Mouse (Mus musculus): ENCODE measurements around the gene Serinc4. TPM values are rescaled to one million over a fixed set of nuclear protein-coding genes. Genes with fewer than 3 reads are reported as not detected.

Serinc4 gene
- polyA plus RNA-seq, 1 experiment from 2014 or later: 2.2 TPM

DNA sequence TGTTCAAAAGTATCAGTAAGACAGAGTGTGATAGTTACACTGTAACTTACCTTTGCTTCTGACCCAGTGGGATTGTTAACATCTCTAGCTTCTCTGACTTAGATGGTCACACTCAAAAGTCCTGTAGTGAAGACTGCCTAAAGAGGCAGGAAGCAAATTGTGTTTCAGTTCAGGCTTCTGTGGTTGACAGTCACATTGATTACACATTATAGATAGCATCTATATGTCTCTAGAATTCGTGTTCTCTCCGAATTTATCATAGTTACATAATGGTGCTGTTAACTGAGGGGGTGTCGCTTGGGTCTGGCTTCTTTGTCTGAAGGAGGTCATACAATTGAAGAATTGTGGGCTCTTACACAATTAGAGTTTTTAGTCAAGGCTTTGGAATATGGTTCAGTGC lies 41.5 kb downstream of the Serinc4 start:
- ATAC-seq (replicated peaks): no peak
- H3K27me3 ChIP-seq (replicated peaks): no peaks in the 10 kb centered on the region
- H3K9ac ChIP-seq: peak overlapping the region; percentile 90; the same call in 1 of the 2 replicates
- WGBS: 58% methylated on average over 3 of the region's 3 CpGs
- peak overlapping the region; percentile 66 for H3K4me2 ChIP-seq
- no peak overlapping the region for H3K27ac ChIP-seq
- H3K4me1 ChIP-seq: peaks cover 31% of the 10 kb centered on the region
- no peaks in the 10 kb centered on the region; the same call in 1 of the 2 replicates for H3K36me3 ChIP-seq (replicated peaks)
- H3K9me3 ChIP-seq: no peaks in the 10 kb centered on the region
- H3K4me3 ChIP-seq: peak overlapping the region; percentile 90

DNA sequence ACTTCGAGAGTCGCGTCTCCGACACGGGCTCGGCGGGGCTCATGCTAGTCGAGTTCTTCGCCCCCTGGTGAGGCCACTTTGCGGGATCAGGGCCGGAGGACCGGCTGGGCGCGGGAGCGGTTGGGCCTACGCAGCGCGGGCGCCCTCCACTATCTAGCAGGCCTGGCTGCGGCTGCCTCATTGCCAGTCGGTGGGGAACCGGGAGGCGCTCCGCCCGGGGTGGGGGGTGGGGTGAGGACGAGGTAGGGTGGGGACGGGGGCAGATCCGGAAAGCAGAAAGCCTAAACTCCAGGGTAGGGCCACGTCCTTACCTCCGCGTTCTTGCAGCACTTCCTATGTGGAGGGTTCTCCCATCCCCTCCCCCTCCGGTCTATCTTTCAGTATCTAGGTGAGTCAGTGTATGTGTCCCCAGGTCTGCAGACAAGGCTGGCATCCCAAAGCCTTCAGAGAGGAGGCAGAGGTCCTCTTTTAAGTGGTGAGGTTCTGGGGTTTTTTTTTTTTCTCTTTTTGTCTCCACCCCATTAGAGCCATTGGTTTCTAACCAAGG lies 42.4 kb downstream of the Serinc4 start:
- H3K4me3 ChIP-seq: peak overlapping the region; percentile 90
- H3K27ac ChIP-seq: peak overlapping the region; percentile 95
- H3K36me3 ChIP-seq (replicated peaks): no peaks in the 10 kb centered on the region; the same call in 1 of the 2 replicates
- peaks cover 31% of the 10 kb centered on the region for H3K4me1 ChIP-seq
- peak overlapping the region; percentile 90 for H3K9ac ChIP-seq
- H3K4me2 ChIP-seq: peak overlapping the region; percentile 66
- peak; percentile 64 for ATAC-seq (replicated peaks)
- whole genome bisulfite sequencing: 0% methylated on average over 32 of the region's 32 CpGs
- no peaks in the 10 kb centered on the region for H3K9me3 ChIP-seq
- no peaks in the 10 kb centered on the region for H3K27me3 ChIP-seq (replicated peaks)

DNA sequence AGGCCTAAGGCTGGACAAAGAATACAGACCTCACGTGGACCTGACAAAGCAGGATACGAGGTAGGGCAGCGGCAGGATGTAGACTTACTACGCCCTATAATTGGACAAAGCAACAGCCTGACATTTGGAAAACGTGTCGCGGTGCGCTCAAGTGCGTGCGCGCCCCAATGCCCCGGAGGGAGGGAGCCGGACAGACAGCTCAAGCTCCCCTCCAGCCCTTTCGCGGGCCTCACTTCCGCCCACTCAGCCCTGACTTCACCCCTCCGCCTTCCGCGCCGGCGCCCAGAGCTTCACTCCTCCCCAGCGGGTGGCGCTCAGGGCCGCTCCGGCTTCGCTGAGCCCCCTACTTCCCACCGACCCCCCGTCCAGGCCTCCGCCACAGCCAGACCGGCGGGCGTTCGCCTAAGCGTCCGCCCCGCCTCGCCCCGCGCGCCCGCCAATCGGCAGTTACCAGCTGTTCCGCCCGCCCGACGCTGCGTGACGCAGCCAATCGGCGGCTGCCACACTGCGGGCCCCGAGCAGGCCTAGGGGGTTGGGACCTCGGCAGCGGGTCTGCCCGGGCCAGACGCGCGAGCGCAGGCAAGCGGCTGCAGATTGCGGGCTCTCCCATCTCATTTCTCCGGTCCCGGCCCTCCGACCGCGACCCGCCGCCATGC lies 43.1 kb downstream of the Serinc4 start, which contains the start of the genes Pdia3 and Catsper2:
Gene Pdia3 (plus strand): TSS at position 389 of the 656 bp plus-strand sequence.
Gene Catsper2 (minus strand): TSS at position 406 of the 656 bp plus-strand sequence.
- H3K9ac ChIP-seq: peak within 1 kb of the TSS; percentile 90
- WGBS: under 1% methylated on average over 65 of the region's 68 CpGs
- H3K4me3 ChIP-seq: peak within 1 kb of the TSS; percentile 90
- H3K27me3 ChIP-seq (replicated peaks): no peaks in the 10 kb centered on the region
- H3K27ac ChIP-seq: peak within 1 kb of the TSS; percentile 95
- H3K4me2 ChIP-seq: peak within 1 kb of the TSS; percentile 66
- no peaks in the 10 kb centered on the region; the same call in 1 of the 2 replicates for H3K36me3 ChIP-seq (replicated peaks)
- H3K4me1 ChIP-seq: peaks cover 31% of the 10 kb centered on the region
- ATAC-seq (replicated peaks): peak; percentile 99
- H3K9me3 ChIP-seq: no peaks in the 10 kb centered on the region

DNA sequence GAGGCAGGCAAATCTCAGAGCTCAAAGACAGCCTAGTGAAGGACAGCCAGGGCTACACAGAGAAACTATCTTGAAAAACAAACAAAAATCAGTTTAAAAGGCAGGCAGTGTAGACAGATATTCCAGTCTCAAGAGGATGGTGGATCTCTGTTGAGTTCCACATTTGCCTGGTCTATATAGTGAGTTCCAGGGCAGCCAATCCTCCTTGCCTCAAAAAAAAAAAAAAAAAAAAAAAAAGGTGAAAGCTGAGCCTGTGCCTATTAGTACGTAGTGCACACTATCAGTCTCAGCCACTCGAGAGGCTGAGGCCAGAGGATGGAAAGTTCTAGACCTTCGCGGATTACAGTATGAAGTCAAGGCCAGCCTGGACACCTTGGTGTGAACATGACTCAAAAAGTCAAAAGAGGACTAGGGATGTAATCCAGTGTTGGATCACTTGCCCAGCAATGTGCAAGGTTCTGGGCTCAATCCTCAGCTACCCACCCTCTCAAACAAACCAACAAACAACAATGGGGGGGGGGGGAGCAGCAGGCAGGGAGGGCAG lies 43.7 kb downstream of the Serinc4 start:
- Histone ChIP-seq H3K27me3 (replicated peaks) (no peaks in the 10 kb centered on the region), H3K9ac (peak overlapping the region; percentile 59), H3K4me2 (peak overlapping the region; percentile 62), H3K4me1 (peaks cover 31% of the 10 kb centered on the region), H3K9me3 (no peaks in the 10 kb centered on the region), H3K36me3 (replicated peaks) (no peaks in the 10 kb centered on the region), H3K27ac (peak overlapping the region; percentile 95), H3K4me3 (peak overlapping the region; percentile 90)
- ATAC-seq (replicated peaks): peak; percentile 37
- WGBS: 20% methylated on average over 4 of the region's 4 CpGs

DNA sequence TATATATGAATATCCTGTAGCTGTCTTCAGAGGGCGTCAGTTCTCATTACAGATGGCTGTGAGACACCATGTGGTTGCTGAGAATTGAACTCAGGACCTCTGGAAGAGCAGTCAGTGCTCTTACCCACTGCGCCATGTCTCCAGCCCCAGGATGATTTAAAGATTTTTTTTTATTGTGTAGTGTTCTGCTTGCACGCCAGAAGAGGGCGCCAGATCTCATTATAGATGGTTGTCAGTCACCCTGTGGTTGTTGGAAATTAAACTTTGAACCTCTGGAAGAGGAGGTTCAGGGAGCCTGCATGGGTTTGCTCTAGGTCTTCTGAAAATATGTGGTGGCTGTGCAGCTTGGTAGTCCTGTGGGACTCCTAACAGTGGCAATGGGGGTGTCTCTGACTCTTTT lies 48.4 kb downstream of the Serinc4 start:
- ATAC-seq (replicated peaks): no peak
- H3K9ac ChIP-seq: no peak overlapping the region
- H3K27me3 ChIP-seq (replicated peaks): no peaks in the 10 kb centered on the region
- H3K4me1 ChIP-seq: peaks cover 9% of the 10 kb centered on the region
- no peaks in the 10 kb centered on the region for H3K9me3 ChIP-seq
- H3K4me2 ChIP-seq: no peak overlapping the region
- 35% methylated on average over 4 of the region's 4 CpGs for WGBS
- H3K27ac ChIP-seq: no peak overlapping the region
- H3K4me3 ChIP-seq: no peak overlapping the region
- no peaks in the 10 kb centered on the region for H3K36me3 ChIP-seq (replicated peaks)

DNA sequence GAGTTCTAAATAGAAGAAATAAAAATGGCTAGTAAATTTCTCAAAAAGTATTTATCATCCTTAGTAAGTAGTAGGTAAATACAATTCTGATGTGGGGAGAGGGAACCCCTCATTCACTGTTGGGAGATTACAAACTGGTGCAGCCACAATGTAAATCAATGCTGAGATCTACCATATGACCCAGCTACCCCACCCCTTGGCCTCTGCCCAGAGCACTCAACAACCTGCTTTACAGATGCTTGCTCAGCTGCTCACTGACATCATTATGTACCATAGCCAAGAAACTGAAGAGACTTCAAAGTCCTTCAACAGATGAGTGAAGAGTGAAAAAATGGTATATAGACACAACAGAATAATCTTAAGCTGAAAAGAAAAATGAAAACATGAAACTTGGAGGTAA lies 53.3 kb downstream of the Serinc4 start:
- no peaks in the 10 kb centered on the region for H3K4me1 ChIP-seq
- no peaks in the 10 kb centered on the region for H3K36me3 ChIP-seq (replicated peaks)
- no peak overlapping the region for H3K4me3 ChIP-seq
- H3K4me2 ChIP-seq: no peak overlapping the region
- H3K27me3 ChIP-seq (replicated peaks): no peaks in the 10 kb centered on the region
- no peak overlapping the region for H3K27ac ChIP-seq
- ATAC-seq (replicated peaks): no peak
- H3K9ac ChIP-seq: no peak overlapping the region
- no peaks in the 10 kb centered on the region for H3K9me3 ChIP-seq

DNA sequence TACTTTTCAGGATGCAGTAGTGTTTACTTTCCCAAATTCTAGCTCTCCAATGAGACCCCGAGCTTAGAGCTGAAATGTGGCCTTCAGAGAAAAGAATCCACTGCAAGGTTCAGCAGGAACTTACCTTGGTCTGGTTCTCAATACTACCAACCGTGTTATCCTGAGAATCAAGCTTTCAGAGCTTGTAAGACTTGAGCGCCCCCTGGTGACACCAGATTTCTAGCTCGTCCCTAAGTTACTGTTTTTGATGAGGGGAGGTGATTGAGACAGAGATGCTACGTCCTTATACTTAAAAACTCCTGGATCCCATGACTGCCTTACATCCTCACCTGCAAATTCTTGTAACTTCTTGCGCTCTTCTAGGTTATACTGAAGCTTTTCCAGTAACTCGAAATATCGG lies 60.0 kb downstream of the Serinc4 start:
- Histone ChIP-seq H3K4me2 (no peak overlapping the region), H3K27me3 (replicated peaks) (no peaks in the 10 kb centered on the region), H3K4me1 (no peaks in the 10 kb centered on the region), H3K9me3 (no peaks in the 10 kb centered on the region), H3K4me3 (no peak overlapping the region), H3K36me3 (replicated peaks) (no peaks in the 10 kb centered on the region), H3K9ac (no peak overlapping the region), H3K27ac (no peak overlapping the region)
- no peak for ATAC-seq (replicated peaks)
- 15% methylated on average over 8 of the region's 8 CpGs for WGBS

Small RNA genes lying within 50 kb of the gene (microRNA-seq; reads per million reads assigned to microRNA genes)
- not detected for gene Gm22953

Other genes with a start within 250 kb of the Serinc4 start
- gene Trp53bp1, start 185.4 kb downstream of the Serinc4 start, polyA plus RNA-seq (2015; fragmentation: Nextera tagmentation; extraction: Ambion mirVana): 186 and 214 TPM in 2 replicates
- gene Map1a, start 167.2 kb downstream of the Serinc4 start, polyA plus RNA-seq (2015; fragmentation: Nextera tagmentation; extraction: Ambion mirVana): 22.5 and 27.1 TPM in 2 replicates
- gene Ppip5k1, start 101.4 kb downstream of the Serinc4 start, polyA plus RNA-seq (2015; fragmentation: Nextera tagmentation; extraction: Ambion mirVana): 20.6 and 21.6 TPM in 2 replicates
- 70.6 and 75.6 TPM in 2 replicates for gene Ckmt1, start 99.1 kb downstream of the Serinc4 start, polyA plus RNA-seq (2015; fragmentation: Nextera tagmentation; extraction: Ambion mirVana)
- gene Strc, start 69.6 kb downstream of the Serinc4 start, polyA plus RNA-seq (2015; fragmentation: Nextera tagmentation; extraction: Ambion mirVana): not detected in 2 replicates
- gene Pdia3, start 43.0 kb downstream of the Serinc4 start, polyA plus RNA-seq (2015; fragmentation: Nextera tagmentation; extraction: Ambion mirVana): 351 and 354 TPM in 2 replicates
- gene Catsper2, start 43.0 kb downstream of the Serinc4 start, polyA plus RNA-seq (2015; fragmentation: Nextera tagmentation; extraction: Ambion mirVana): 5.9 and 7.0 TPM in 2 replicates
- gene Ell3, start 12.5 kb downstream of the Serinc4 start, polyA plus RNA-seq (2015; fragmentation: Nextera tagmentation; extraction: Ambion mirVana): 2.2 and 3.0 TPM in 2 replicates
- 267 and 285 TPM in 2 replicates for gene Serf2, start 7.6 kb downstream of the Serinc4 start, polyA plus RNA-seq (2015; fragmentation: Nextera tagmentation; extraction: Ambion mirVana)
- gene Hypk, start 3.5 kb downstream of the Serinc4 start, polyA plus RNA-seq (2015; fragmentation: Nextera tagmentation; extraction: Ambion mirVana): 106 and 112 TPM in 2 replicates
- gene Mfap1b, start 17.3 kb upstream of the Serinc4 start, polyA plus RNA-seq (2015; fragmentation: Nextera tagmentation; extraction: Ambion mirVana): 77.3 and 77.5 TPM in 2 replicates
- 33.1 and 33.6 TPM in 2 replicates for gene Mfap1a, start 49.9 kb upstream of the Serinc4 start, polyA plus RNA-seq (2015; fragmentation: Nextera tagmentation; extraction: Ambion mirVana)
- gene Wdr76, start 49.9 kb upstream of the Serinc4 start, polyA plus RNA-seq (2015; fragmentation: Nextera tagmentation; extraction: Ambion mirVana): 4.5 and 4.8 TPM in 2 replicates

All from midbrain, embryonic 15.5 days (tissue).